Mouse (Mus musculus) intestine, embryonic 15.5 days (tissue): Measurements from ENCODE around the gene Car11. TPM values are rescaled to one million over a fixed set of nuclear protein-coding genes. Genes with fewer than 3 reads are reported as not detected.

Experiments
- ATAC-seq: fragments of 200-750 bp; cut with Nextera tagmentation; 2 replicates; pipeline ENCODE4 v1.8.0; 2017; ENCODE audit warnings: moderate TSS enrichment, moderate library complexity
- H3K27ac ChIP-seq: fragments of 300-500 bp; sonication (generic); 2 replicates; pipeline ENCODE4 v1.5.1; 2015; ENCODE audit warnings: mild to moderate bottlenecking, inconsistent platforms
- H3K27me3 ChIP-seq: fragments of 300-500 bp; sonication (generic); replicated peaks from 2 replicates; pipeline ENCODE4 v1.6.1; 2015; ENCODE audit warnings: inconsistent platforms
- H3K36me3 ChIP-seq: fragments of 300-500 bp; sonication (generic); 2 replicates; pipeline ENCODE4 v1.6.1; 2015; ENCODE audit warnings: inconsistent platforms
- H3K4me1 ChIP-seq: fragments of 300-500 bp; sonication (generic); replicated peaks from 2 replicates; pipeline ENCODE4 v1.6.1; 2015; ENCODE audit warnings: inconsistent platforms
- H3K4me2 ChIP-seq: fragments of 300-500 bp; sonication (generic); replicated peaks from 2 replicates; pipeline ENCODE4 v1.6.1; 2015; ENCODE audit warnings: mild to moderate bottlenecking, inconsistent platforms
- H3K4me3 ChIP-seq: fragments of 300-500 bp; sonication (generic); replicated peaks from 2 replicates; pipeline ENCODE4 v1.5.1; 2015; ENCODE audit warnings: inconsistent platforms
- H3K9ac ChIP-seq: fragments of 300-500 bp; sonication (generic); 2 replicates; pipeline ENCODE4 v1.6.1; 2015; ENCODE audit warnings: inconsistent platforms
- H3K9me3 ChIP-seq: fragments of 300-500 bp; sonication (generic); 2 replicates; pipeline ENCODE4 v1.6.1; 2016; ENCODE audit warnings: inconsistent platforms
- WGBS: fragments of 180-500 bp; shearing (Covaris S2); methylation state at CpG from one replicate; pipeline ENCODE4 v1.1.7; 2015; 5-methylcytosine and 5-hydroxymethylcytosine counted together
- polyA plus RNA-seq: library from polyadenylated mRNA; unstranded; fragments of >200 nt; fragmentation: Nextera tagmentation; extraction: Ambion mirVana; gene quantifications from 2 replicates; pipeline ENCODE4 v1.2.1, GENCODE M21; 2015

Car11 gene
- polyA plus RNA-seq, 1 experiment from 2014 or later: 5.5 TPM

GRCm38 (mm10) chr7:45721234-45721571 lies 21.6 kb downstream of the Car11 start:
- 60% methylated on average over 7 of the region's 7 CpGs for WGBS
- Histone ChIP-seq H3K36me3 (peaks cover 40% of the 10 kb centered on the region), H3K4me3 (peak overlapping the region; percentile 22), H3K27ac (peak overlapping the region; percentile 59), H3K9ac (peak overlapping the region; percentile 21; the same call in 1 of the 2 replicates), H3K9me3 (no peaks in the 10 kb centered on the region), H3K4me2 (peak overlapping the region; percentile 50), H3K27me3 (no peaks in the 10 kb centered on the region), H3K4me1 (peaks cover 31% of the 10 kb centered on the region)
- ATAC-seq: no peak

- Histone ChIP-seq H3K27me3 (no peaks in the 10 kb centered on the region), H3K27ac (peak overlapping the region; percentile 59), H3K36me3 (peaks cover 45% of the 10 kb centered on the region), H3K9ac (peak overlapping the region; percentile 21), H3K9me3 (no peaks in the 10 kb centered on the region), H3K4me3 (peak overlapping the region; percentile 22), H3K4me1 (peaks cover 30% of the 10 kb centered on the region), H3K4me2 (peak overlapping the region; percentile 50)
- no peak for ATAC-seq
- 67% methylated on average over 13 of the region's 13 CpGs for WGBS
Measured at GRCm38 (mm10) chr7:45721642-45722347, 22.2 kb downstream of the Car11 start.

DNA sequence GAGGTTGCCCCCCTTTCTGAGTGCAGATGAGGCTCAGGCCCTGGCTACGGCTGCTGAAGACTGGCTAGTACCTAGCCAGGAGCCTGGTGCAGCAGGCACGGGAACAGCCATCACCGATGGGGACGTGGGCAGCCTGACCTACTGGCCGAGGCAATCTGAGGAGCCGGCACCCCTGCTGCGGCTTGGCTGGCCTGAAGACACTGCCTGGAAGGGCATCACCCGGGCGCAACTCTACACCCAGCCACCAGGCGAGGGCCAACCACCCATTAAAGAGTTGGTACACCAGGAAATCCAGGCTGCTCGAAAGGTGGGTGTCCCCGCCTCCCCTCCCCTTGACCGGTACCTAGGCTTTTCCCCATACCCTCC lies 22.7 kb downstream of the Car11 start:
- peaks cover 47% of the 10 kb centered on the region for H3K36me3 ChIP-seq
- peak overlapping the region; percentile 22 for H3K4me3 ChIP-seq
- H3K9me3 ChIP-seq: no peaks in the 10 kb centered on the region
- peak overlapping the region; percentile 21 for H3K9ac ChIP-seq
- peak overlapping the region; percentile 50 for H3K4me2 ChIP-seq
- 74% methylated on average over 13 of the region's 13 CpGs for WGBS
- no peaks in the 10 kb centered on the region for H3K27me3 ChIP-seq
- peaks cover 33% of the 10 kb centered on the region for H3K4me1 ChIP-seq
- ATAC-seq: no peak
- peak overlapping the region; percentile 59 for H3K27ac ChIP-seq

GRCm38 (mm10) chr7:45723301-45723700 lies 23.7 kb downstream of the Car11 start:
- no peak overlapping the region for H3K27ac ChIP-seq
- H3K4me2 ChIP-seq: peak overlapping the region; percentile 50; the same call in 1 of the 2 replicates
- H3K36me3 ChIP-seq: peaks cover 47% of the 10 kb centered on the region
- H3K9me3 ChIP-seq: no peaks in the 10 kb centered on the region
- H3K27me3 ChIP-seq: no peaks in the 10 kb centered on the region
- 87% methylated on average over 4 of the region's 4 CpGs for WGBS
- no peak overlapping the region for H3K4me3 ChIP-seq
- no peak for ATAC-seq
- peaks cover 33% of the 10 kb centered on the region for H3K4me1 ChIP-seq
- no peak overlapping the region for H3K9ac ChIP-seq

DNA sequence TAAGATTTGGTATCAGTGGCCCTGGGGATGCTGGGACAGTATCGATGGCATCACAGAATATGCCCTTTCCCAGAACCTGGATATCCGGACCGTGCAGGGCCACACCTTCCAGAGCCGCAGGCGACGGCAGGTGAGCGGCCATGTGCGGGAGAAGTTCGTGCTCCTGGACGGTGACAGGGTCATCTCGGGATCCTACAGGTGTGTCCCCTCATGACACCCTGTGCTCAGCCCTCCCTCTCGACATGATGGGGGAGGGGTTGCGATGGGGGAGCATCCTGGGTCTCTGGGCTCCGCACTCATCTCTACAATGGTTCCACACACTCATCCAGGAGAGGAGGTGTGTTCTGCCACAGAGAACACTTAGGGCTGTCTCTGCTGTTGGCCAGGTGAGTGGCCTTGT lies 24.1 kb downstream of the Car11 start:
- no peak overlapping the region for H3K4me2 ChIP-seq
- no peaks in the 10 kb centered on the region for H3K9me3 ChIP-seq
- H3K27ac ChIP-seq: no peak overlapping the region
- no peaks in the 10 kb centered on the region for H3K27me3 ChIP-seq
- H3K36me3 ChIP-seq: peaks cover 47% of the 10 kb centered on the region
- 90% methylated on average over 14 of the region's 14 CpGs for WGBS
- no peak overlapping the region for H3K4me3 ChIP-seq
- peaks cover 32% of the 10 kb centered on the region for H3K4me1 ChIP-seq
- H3K9ac ChIP-seq: no peak overlapping the region; the same call in 1 of the 2 replicates
- no peak for ATAC-seq

DNA sequence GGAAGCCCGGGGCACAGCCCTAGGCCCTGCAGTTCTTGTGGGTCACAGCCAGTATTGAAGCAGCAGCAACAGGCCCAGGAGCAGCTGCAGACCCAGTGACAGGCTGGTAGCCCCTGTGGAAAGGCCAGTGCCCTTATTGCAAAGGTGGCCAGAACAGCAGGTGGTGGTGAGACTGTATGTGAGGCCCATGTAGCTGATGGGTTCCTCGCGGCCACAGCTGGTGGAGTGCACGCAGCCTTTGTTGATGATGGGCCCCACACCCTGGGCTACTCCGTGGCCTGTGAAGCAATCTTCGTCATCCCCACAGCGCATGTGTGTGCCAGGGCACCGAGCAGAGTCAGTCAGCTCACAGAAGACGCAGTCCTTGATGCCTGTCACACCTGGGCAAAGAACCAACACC lies 25.5 kb downstream of the Car11 start:
- 87% methylated on average over 9 of the region's 9 CpGs for WGBS
- Histone ChIP-seq H3K9me3 (no peaks in the 10 kb centered on the region), H3K4me2 (no peak overlapping the region), H3K4me1 (peaks cover 27% of the 10 kb centered on the region), H3K27ac (no peak overlapping the region), H3K9ac (no peak overlapping the region), H3K36me3 (peaks cover 40% of the 10 kb centered on the region), H3K27me3 (no peaks in the 10 kb centered on the region), H3K4me3 (no peak overlapping the region)
- ATAC-seq: no peak

DNA sequence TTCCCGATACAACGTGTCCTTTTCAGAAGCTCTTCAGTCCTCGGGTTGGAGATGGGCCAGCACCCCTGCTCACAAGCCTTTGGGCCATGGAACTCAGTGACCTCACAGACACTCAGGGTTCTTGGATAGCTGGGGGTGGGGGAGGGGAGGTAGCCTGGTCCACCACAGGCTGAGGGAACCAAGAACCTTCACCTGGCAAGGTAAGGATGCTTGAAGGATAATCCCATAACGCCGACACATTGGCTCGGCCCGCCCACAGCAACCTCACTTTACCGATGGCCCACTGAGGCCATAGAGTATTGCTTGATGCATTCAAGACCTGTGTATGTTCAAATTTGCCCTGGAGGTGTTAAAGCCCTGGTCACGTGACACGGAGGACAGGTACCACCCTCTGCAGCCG lies 26.1 kb downstream of the Car11 start, which contains the start of gene Spaca4:
Spaca4 (minus strand) TSS at position 101 of the 400 bp plus-strand sequence.
- Histone ChIP-seq H3K9ac (0 out of 2 replicates have a peak within 1 kb of the TSS, but pooled peaks have one; percentile 17), H3K36me3 (peaks cover 39% of the 10 kb centered on the region), H3K4me1 (peaks cover 33% of the 10 kb centered on the region), H3K4me2 (0 out of 2 replicates have a peak within 1 kb of the TSS, but pooled peaks have one; percentile 7), H3K27me3 (no peaks in the 10 kb centered on the region), H3K9me3 (no peaks in the 10 kb centered on the region), H3K27ac (peak within 1 kb of the TSS; percentile 67), H3K4me3 (no peak within 1 kb of the TSS)
- ATAC-seq: no peak
- 91% methylated on average over 11 of the region's 11 CpGs for WGBS

GRCm38 (mm10) chr7:45726419-45726818 lies 26.8 kb downstream of the Car11 start:
- Histone ChIP-seq H3K27me3 (no peaks in the 10 kb centered on the region), H3K27ac (peak overlapping the region; percentile 67), H3K9me3 (no peaks in the 10 kb centered on the region), H3K36me3 (peaks cover 36% of the 10 kb centered on the region), H3K4me3 (no peak overlapping the region), H3K4me2 (0 out of 2 replicates have a peak overlapping the region, but pooled peaks have one; percentile 7), H3K4me1 (peaks cover 38% of the 10 kb centered on the region), H3K9ac (0 out of 2 replicates have a peak overlapping the region, but pooled peaks have one; percentile 17)
- ATAC-seq: no peak
- WGBS: 84% methylated on average over 10 of the region's 10 CpGs

DNA sequence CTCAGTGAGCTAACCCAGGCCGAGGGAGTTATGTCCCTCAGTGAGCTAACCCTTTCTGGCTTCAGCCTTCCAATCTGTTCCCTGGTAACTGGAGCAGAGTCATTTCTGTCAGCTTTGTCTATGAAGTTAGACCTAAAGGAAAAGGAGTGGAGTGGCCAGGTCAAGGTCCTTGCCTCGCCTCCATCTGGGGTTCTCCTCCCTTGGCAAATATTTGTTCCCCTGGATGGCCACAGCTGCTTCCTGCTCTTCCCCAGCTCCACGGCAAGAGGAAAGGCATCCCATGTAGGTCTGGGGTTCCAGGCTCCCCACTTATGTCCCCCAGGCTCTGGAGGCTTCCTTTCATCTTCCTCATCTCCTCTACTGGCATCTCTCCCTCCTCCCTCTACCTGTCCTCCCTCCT lies 28.0 kb downstream of the Car11 start:
- Histone ChIP-seq H3K36me3 (peaks cover 34% of the 10 kb centered on the region), H3K9me3 (no peaks in the 10 kb centered on the region), H3K4me1 (peaks cover 40% of the 10 kb centered on the region), H3K27me3 (no peaks in the 10 kb centered on the region), H3K4me3 (no peak overlapping the region), H3K4me2 (peak overlapping the region; percentile 33), H3K9ac (no peak overlapping the region), H3K27ac (peak overlapping the region; percentile 67)
- 50% methylated on average over 3 of the region's 3 CpGs for WGBS
- peak; percentile 39 for ATAC-seq

- H3K27ac ChIP-seq: peak overlapping the region; percentile 83
- peaks cover 34% of the 10 kb centered on the region for H3K4me1 ChIP-seq
- peak overlapping the region; percentile 24 for H3K4me2 ChIP-seq
- no peak overlapping the region for H3K4me3 ChIP-seq
- ATAC-seq: peak; percentile 74
- no peaks in the 10 kb centered on the region; the same call in 1 of the 2 replicates for H3K27me3 ChIP-seq
- peaks cover 11% of the 10 kb centered on the region; the same call in 1 of the 2 replicates for H3K36me3 ChIP-seq
- H3K9ac ChIP-seq: 0 out of 2 replicates have a peak overlapping the region, but pooled peaks have one; percentile 8
- WGBS: 13% methylated on average over 16 of the region's 16 CpGs
- H3K9me3 ChIP-seq: no peaks in the 10 kb centered on the region
Measured at GRCm38 (mm10) chr7:45730727-45731431, 31.2 kb downstream of the Car11 start.

GRCm38 (mm10) chr7:45733477-45733876 lies 33.8 kb downstream of the Car11 start:
- peaks cover 25% of the 10 kb centered on the region for H3K4me1 ChIP-seq
- H3K27ac ChIP-seq: no peak overlapping the region
- no peak overlapping the region for H3K4me2 ChIP-seq
- 80% methylated on average over 5 of the region's 5 CpGs for WGBS
- H3K4me3 ChIP-seq: no peak overlapping the region
- H3K9me3 ChIP-seq: no peaks in the 10 kb centered on the region
- H3K9ac ChIP-seq: no peak overlapping the region
- no peaks in the 10 kb centered on the region for H3K36me3 ChIP-seq
- no peak for ATAC-seq
- H3K27me3 ChIP-seq: no peaks in the 10 kb centered on the region; the same call in 1 of the 2 replicates

DNA sequence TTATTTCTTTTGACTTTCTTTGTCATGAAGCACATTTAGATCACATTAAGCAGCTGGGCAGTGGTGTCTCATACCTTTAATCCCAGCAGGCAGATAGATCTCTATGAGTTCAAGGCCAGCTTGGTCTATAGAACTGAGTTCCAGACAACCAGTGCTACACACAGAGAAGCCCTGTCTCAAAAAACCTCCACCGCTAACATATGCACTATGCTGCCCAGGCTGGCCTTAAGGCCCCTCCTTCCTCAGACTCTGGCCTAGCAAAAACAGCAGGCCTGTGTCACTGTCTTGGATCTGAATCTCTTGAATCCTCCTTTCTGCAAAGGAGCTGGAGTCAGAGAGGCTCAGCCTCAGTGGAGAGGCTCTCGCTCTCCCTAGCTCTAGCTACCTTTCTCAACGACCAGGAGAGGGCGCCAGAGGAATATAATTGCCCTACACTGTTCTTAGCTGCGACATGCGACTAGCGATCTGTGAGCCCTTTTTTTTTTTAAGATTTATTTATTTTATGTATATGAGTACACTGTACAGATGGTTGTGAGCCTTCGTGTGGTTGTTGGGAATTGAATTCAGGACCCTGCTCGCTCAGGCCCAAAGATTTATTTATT lies 39.6 kb downstream of the Car11 start:
- 7% methylated on average over 9 of the region's 9 CpGs for WGBS
- no peak overlapping the region for H3K4me2 ChIP-seq
- H3K4me1 ChIP-seq: 0 out of 2 replicates have a peak, but pooled peaks cover 5% of the 10 kb centered on the region
- H3K9me3 ChIP-seq: no peaks in the 10 kb centered on the region
- no peak overlapping the region for H3K27ac ChIP-seq
- no peak overlapping the region for H3K9ac ChIP-seq
- no peak overlapping the region for H3K4me3 ChIP-seq
- ATAC-seq: peak; percentile 85
- H3K36me3 ChIP-seq: no peaks in the 10 kb centered on the region
- H3K27me3 ChIP-seq: no peaks in the 10 kb centered on the region
